Mouse (Mus musculus) kidney, postnatal 0 days (tissue): ENCODE data around the gene Arhgap19. TPM values are rescaled to one million over a fixed set of nuclear protein-coding genes. Genes with fewer than 3 reads are reported as not detected.

Experiments used
- ATAC-seq: fragments of 200-750 bp; cut with Nextera tagmentation; replicated peaks from 2 replicates; pipeline ENCODE4 v1.8.0; 2017; ENCODE audit warnings: low read depth, moderate number of reproducible peaks, moderate TSS enrichment, moderate library complexity; ENCODE audit not compliant: low FRiP score
- DNase-seq: peaks from one replicate; pipeline ENCODE4 v3.0.0-alpha.2; 2016; ENCODE audit warnings: low spot score
- H3K27ac ChIP-seq: fragments of 300-500 bp; sonication (generic); 2 replicates; pipeline ENCODE4 v1.5.1; 2014; ENCODE audit warnings: mild to moderate bottlenecking
- H3K27me3 ChIP-seq: fragments of 300-500 bp; sonication (generic); 2 replicates; pipeline ENCODE4 v1.6.1; 2014; ENCODE audit warnings: low read length, mixed read lengths; ENCODE audit not compliant: insufficient read depth
- H3K36me3 ChIP-seq: fragments of 300-500 bp; sonication (generic); 2 replicates; pipeline ENCODE4 v1.6.1; 2014; ENCODE audit warnings: low read length, mixed read lengths; ENCODE audit not compliant: insufficient read depth
- H3K4me1 ChIP-seq: fragments of 300-500 bp; sonication (generic); replicated peaks from 2 replicates; pipeline ENCODE4 v1.6.1; 2014; ENCODE audit warnings: antibody characterized with exemption, low read length, mixed read lengths; ENCODE audit not compliant: insufficient read depth
- H3K4me2 ChIP-seq: fragments of 300-500 bp; sonication (generic); 2 replicates; pipeline ENCODE4 v1.6.1; 2014; ENCODE audit warnings: mild to moderate bottlenecking, low read length, moderate library complexity, mixed read lengths
- H3K4me3 ChIP-seq: fragments of 300-500 bp; sonication (generic); replicated peaks from 2 replicates; pipeline ENCODE4 v1.5.1; 2014; ENCODE audit warnings: low read depth, low read length
- H3K9ac ChIP-seq: fragments of 300-500 bp; sonication (generic); 2 replicates; pipeline ENCODE4 v1.6.1; 2014; ENCODE audit warnings: low read depth, low read length
- H3K9me3 ChIP-seq: fragments of 300-500 bp; sonication (generic); replicated peaks from 2 replicates; pipeline ENCODE4 v1.6.1; 2016; ENCODE audit warnings: low read length, inconsistent platforms, mixed read lengths
- CTCF ChIP-seq: IDR thresholded peaks from 2 replicates; pipeline ENCODE4 v1.5.1; 2016; ENCODE audit warnings: antibody characterized with exemption, low read depth, mild to moderate bottlenecking, moderate library complexity
- WGBS: fragments of 180-500 bp; shearing (Covaris S2); extraction: QIAGEN DNeasy Blood & Tissue Kit; methylation state at CpG from one replicate; pipeline ENCODE4 v1.1.7; 2014; 5-methylcytosine and 5-hydroxymethylcytosine counted together
- polyA plus RNA-seq: library from polyadenylated mRNA; unstranded; fragments of >200 nt; fragmentation: Nextera tagmentation; extraction: Ambion mirVana; gene quantifications from 2 replicates; pipeline ENCODE4 v1.2.1, GENCODE M21; 2015

Arhgap19 gene
- polyA plus RNA-seq, 1 experiment from 2014 or later, result 9.5 TPM

DNA sequence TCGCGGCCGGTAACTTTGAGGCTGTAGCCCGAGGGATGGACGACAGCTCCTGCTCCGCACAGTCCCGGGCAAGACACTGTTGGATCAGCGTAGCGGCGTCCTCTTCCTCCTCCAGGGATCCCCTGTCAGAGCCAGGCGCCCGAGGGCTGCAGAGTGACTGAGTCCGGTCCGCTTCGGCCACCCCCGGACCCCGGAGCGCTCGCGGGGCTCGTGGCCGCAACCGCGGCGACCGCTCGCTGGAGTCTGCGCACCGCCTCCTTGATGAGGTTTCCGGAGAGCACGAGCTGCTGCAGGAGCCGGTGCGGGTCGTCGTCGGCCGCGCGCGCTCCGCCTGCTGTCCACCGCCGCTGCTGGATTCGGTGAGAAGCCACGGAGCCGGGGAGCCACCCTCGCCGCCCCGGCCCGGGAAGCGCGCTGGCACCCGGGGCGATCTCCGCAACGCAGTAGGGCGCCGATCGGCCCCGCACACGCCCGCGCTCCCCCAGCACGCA, 45.3 kb upstream of the Arhgap19 start:
- Histone ChIP-seq H3K9ac (peak overlapping the region; percentile 86), H3K9me3 (no peaks in the 10 kb centered on the region), H3K27ac (peak overlapping the region; percentile 94), H3K4me3 (peak overlapping the region; percentile 78), H3K27me3 (no peaks in the 10 kb centered on the region), H3K4me1 (peaks cover 19% of the 10 kb centered on the region), H3K36me3 (no peaks in the 10 kb centered on the region), H3K4me2 (peak overlapping the region; percentile 97)
- no peak for TF ChIP-seq CTCF
- peak; percentile 54 for DNase-seq
- ATAC-seq, result peak; percentile 5; the same call in 1 of the 2 replicates
- under 1% methylated on average over 64 of the region's 64 CpGs for WGBS

DNA sequence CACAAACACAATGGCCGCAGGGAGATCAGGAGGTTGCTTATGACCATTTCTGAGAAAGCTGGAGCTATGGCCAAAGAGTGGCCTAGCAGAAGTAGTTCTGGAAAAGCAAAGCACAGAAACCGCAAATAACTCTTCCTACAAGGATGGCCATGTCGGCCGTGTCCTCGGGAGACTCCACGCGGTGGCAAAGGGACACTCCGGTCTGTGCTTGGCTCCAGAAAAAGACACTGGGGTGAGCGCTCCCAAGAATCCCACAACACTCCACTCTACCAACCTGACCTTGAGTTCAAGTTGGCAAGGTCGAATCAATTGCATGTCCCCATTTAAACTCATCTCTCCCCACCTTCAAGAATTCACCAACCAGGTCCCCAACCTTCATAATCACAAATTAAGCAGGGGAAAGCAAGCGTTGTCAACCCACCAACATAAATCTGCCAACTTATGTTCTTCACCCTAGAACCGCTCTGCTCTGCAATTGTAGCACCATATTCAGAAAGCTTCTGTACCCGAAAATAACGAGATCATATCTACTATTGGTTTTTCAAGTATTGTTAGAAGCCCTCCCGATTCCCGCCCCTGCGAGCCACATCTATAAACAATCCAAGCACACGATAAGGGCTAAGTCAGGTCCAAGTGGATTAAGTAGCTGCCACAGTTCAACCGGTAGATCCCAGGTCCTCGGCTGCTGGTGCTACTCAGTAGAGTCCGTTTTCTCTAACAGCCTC, 44.7 kb upstream of the Arhgap19 start:
- H3K36me3 ChIP-seq, result no peaks in the 10 kb centered on the region

DNA sequence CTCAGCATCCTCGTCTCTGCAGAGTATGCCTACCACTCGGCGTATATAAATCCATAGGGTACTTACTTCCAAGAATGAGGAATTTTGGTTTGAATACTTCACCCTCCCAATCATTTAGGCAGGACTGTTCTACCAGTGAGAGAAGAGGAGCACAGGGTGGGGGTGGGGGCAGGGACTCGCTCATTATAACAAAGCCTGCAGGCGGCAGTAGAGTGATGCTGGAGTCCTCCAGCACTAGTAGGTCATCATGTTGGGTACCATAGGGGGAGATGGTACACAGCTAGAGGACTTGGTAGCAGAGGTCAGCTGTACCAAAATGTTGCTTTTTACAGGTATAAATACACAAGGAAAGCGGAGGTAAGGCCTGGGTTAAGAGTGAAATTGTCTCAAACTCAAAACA, 42.5 kb upstream of the Arhgap19 start:
- no peak for ATAC-seq
- Histone ChIP-seq H3K27me3 (no peaks in the 10 kb centered on the region), H3K4me1 (0 out of 2 replicates have a peak, but pooled peaks cover 5% of the 10 kb centered on the region), H3K4me2 (no peak overlapping the region), H3K9ac (no peak overlapping the region), H3K9me3 (no peaks in the 10 kb centered on the region), H3K4me3 (no peak overlapping the region), H3K27ac (no peak overlapping the region), H3K36me3 (no peaks in the 10 kb centered on the region)
- 87% methylated on average over 6 of the region's 6 CpGs for WGBS
- TF ChIP-seq CTCF, result peak; percentile 26; the same call in 1 of the 2 replicates
- DNase-seq, result no peak

More for the DNA sequence above, 44.7 kb upstream of the Arhgap19 start:
- H3K27me3 ChIP-seq, result no peaks in the 10 kb centered on the region
- H3K9ac ChIP-seq, result peak overlapping the region; percentile 86
- peak overlapping the region; percentile 78 for H3K4me3 ChIP-seq
- peak; percentile 46 for DNase-seq
- ATAC-seq, result 0 out of 2 replicates have a peak, but pooled peaks have one; percentile 4
- H3K4me2 ChIP-seq, result peak overlapping the region; percentile 97
- peak overlapping the region; percentile 94 for H3K27ac ChIP-seq
- TF ChIP-seq CTCF, result peak; percentile 23; the same call in 1 of the 2 replicates
- H3K9me3 ChIP-seq, result no peaks in the 10 kb centered on the region
- peaks cover 19% of the 10 kb centered on the region for H3K4me1 ChIP-seq
- 12% methylated on average over 21 of the region's 21 CpGs for WGBS

- ATAC-seq, result no peak
- 76% methylated on average over 4 of the region's 4 CpGs for WGBS
These were observed 40.9 kb upstream of the Arhgap19 start for GRCm38 (mm10) chr19:41842706-41843105.

GRCm38 (mm10) chr19:41842196-41842595, 40.3 kb upstream of the Arhgap19 start:
- H3K27me3 ChIP-seq, result no peaks in the 10 kb centered on the region
- no peak for TF ChIP-seq CTCF

More at GRCm38 (mm10) chr19:41842706-41843105, 40.9 kb upstream of the Arhgap19 start:
- Histone ChIP-seq H3K9me3 (no peaks in the 10 kb centered on the region), H3K4me1 (0 out of 2 replicates have a peak, but pooled peaks cover 5% of the 10 kb centered on the region), H3K4me3 (no peak overlapping the region), H3K36me3 (no peaks in the 10 kb centered on the region), H3K27ac (no peak overlapping the region), H3K9ac (no peak overlapping the region), H3K27me3 (no peaks in the 10 kb centered on the region), H3K4me2 (no peak overlapping the region)
- no peak for DNase-seq
- no peak for TF ChIP-seq CTCF

GRCm38 (mm10) chr19:41841105-41841750, 39.4 kb upstream of the Arhgap19 start:
- Histone ChIP-seq H3K4me1 (no peaks in the 10 kb centered on the region), H3K27me3 (no peaks in the 10 kb centered on the region), H3K36me3 (no peaks in the 10 kb centered on the region), H3K4me2 (no peak overlapping the region), H3K9me3 (no peaks in the 10 kb centered on the region), H3K27ac (no peak overlapping the region), H3K9ac (no peak overlapping the region), H3K4me3 (no peak overlapping the region)
- ATAC-seq, result no peak
- DNase-seq, result no peak
- no peak for TF ChIP-seq CTCF
- 70% methylated on average over 7 of the region's 7 CpGs for WGBS

More at GRCm38 (mm10) chr19:41842196-41842595, 40.3 kb upstream of the Arhgap19 start:
- no peak overlapping the region for H3K9ac ChIP-seq
- no peak overlapping the region for H3K27ac ChIP-seq
- no peaks in the 10 kb centered on the region for H3K36me3 ChIP-seq
- no peak overlapping the region for H3K4me2 ChIP-seq
- 80% methylated on average over 4 of the region's 4 CpGs for WGBS
- H3K4me1 ChIP-seq, result 0 out of 2 replicates have a peak, but pooled peaks cover 5% of the 10 kb centered on the region
- no peak overlapping the region for H3K4me3 ChIP-seq
- DNase-seq, result no peak
- no peaks in the 10 kb centered on the region for H3K9me3 ChIP-seq
- ATAC-seq, result no peak
